Mouse (Mus musculus): ENCODE measurements around the gene Macf1.

GRCm38 (mm10) chr4:123685506-123686242 lies 1.5 kb upstream of the Macf1 start:
- TF ChIP-seq CTCF (IDR thresholded peaks at IDR 0.05; ENCODE audit: extremely low read depth, insufficient read length, insufficient replicate concordance, low read depth, low read length) (no peak), POLR2A (IDR thresholded peaks at IDR 0.05; ENCODE audit: low read depth, low read length) (no peak)
